Comparison of ENCODE assay signal across 25 mouse cellular contexts in genomic region chr9:42921830-42922229, GRCm38 (mm10).
"Had no signal": no experiment of that assay in that cellular context is flagged by ENCODE, and none has a peak within 500 bp of the region (broad histone marks: within the 10 kb centered on the region; RNA-seq: fewer than 3 reads in every experiment).

No protein-coding gene starts in this region.

- ATAC-seq: forebrain, postnatal 0 days; hindbrain, postnatal 0 days; intestine, embryonic 16.5 days had no signal

- DNase-seq: forebrain, postnatal 0 days; gastrocnemius, postnatal 14 days; gastrocnemius, postnatal 36 days; heart, adult 11 months; heart, adult 2 months; heart, postnatal 14 days; heart, postnatal 36 days; kidney, adult 11 months; kidney, adult 2 months; kidney, adult 9 months; kidney, postnatal 14 days; kidney, postnatal 36 days; layer of hippocampus, adult 9-11 months; layer of hippocampus, postnatal 36 days; left cerebral cortex, postnatal 4 days had no signal

- H3K36me3 ChIP-seq: heart, embryonic 13.5 days; heart, embryonic 15.5 days; hindbrain, embryonic 13.5 days; hindbrain, embryonic 15.5 days; limb, embryonic 13.5 days; limb, embryonic 15.5 days had no signal

- H3K9ac ChIP-seq: forebrain, postnatal 0 days; heart, embryonic 13.5 days; heart, embryonic 15.5 days; hindbrain, embryonic 13.5 days; hindbrain, embryonic 15.5 days; limb, embryonic 13.5 days; limb, embryonic 15.5 days had no signal

- H3K4me2 ChIP-seq: heart, embryonic 11.5 days; heart, embryonic 13.5 days; heart, embryonic 15.5 days; hindbrain, embryonic 13.5 days; hindbrain, embryonic 15.5 days; limb, embryonic 13.5 days; limb, embryonic 15.5 days had no signal

- H3K9me3 ChIP-seq: heart, embryonic 13.5 days; heart, embryonic 15.5 days; hindbrain, embryonic 13.5 days; hindbrain, embryonic 15.5 days; limb, embryonic 13.5 days; limb, embryonic 15.5 days had no signal

- H3K27ac ChIP-seq: heart, adult 2 months; heart, embryonic 13.5 days; heart, embryonic 15.5 days; hindbrain, embryonic 13.5 days; hindbrain, embryonic 15.5 days; hindbrain, postnatal 0 days; kidney, postnatal 0 days; limb, embryonic 13.5 days; limb, embryonic 15.5 days had no signal

- H3K27me3 ChIP-seq: hindbrain, embryonic 13.5 days; hindbrain, embryonic 15.5 days; limb, embryonic 13.5 days; limb, embryonic 15.5 days had no signal

- H3K4me3 ChIP-seq: heart, adult 2 months; heart, embryonic 13.5 days; heart, embryonic 15.5 days; hindbrain, embryonic 13.5 days; hindbrain, embryonic 15.5 days; limb, embryonic 13.5 days; limb, embryonic 15.5 days had no signal

- H3K4me1 ChIP-seq: heart, embryonic 13.5 days; heart, embryonic 15.5 days had no signal
